ENCODE assay signal across 8 mouse cellular contexts in genomic region chr7:125772961-125773571, GRCm38 (mm10).
DNase-seq lines count a peak whose midpoint lies in the region; ATAC-seq lines count a peak whose summit lies in the region.

No protein-coding gene starts in this region.

- peak overlapping the region; percentile 55 for H3K27ac ChIP-seq in hindbrain, embryonic 12.5 days
- no peak overlapping the region for H3K27ac ChIP-seq in hindbrain, embryonic 11.5 days (ENCODE audit: low read depth, low read length)
- H3K27ac ChIP-seq in midbrain, embryonic 16.5 days (ENCODE audit: low read length), result peak overlapping the region; percentile 58
- no peak overlapping the region for H3K27ac ChIP-seq in kidney, embryonic 14.5 days (ENCODE audit: low read depth, low read length)

- H3K9ac ChIP-seq in hindbrain, embryonic 12.5 days, result no peak overlapping the region
- no peak overlapping the region for H3K9ac ChIP-seq in hindbrain, embryonic 11.5 days (ENCODE audit: low read depth, low read length)
- 0 out of 2 replicates have a peak overlapping the region, but pooled peaks have one; percentile 4 for H3K9ac ChIP-seq in midbrain, embryonic 16.5 days (ENCODE audit: low read depth, low read length)
- no peak overlapping the region for H3K9ac ChIP-seq in kidney, embryonic 14.5 days (ENCODE audit: low read depth, low read length)

- H3K36me3 ChIP-seq in hindbrain, embryonic 12.5 days, result peaks cover 4% of the 10 kb centered on the region; the same call in 1 of the 2 replicates
- H3K36me3 ChIP-seq in hindbrain, embryonic 11.5 days (ENCODE audit: control insufficient read depth, insufficient read depth, low read length), result no peaks in the 10 kb centered on the region
- peaks cover 6% of the 10 kb centered on the region; the same call in 1 of the 2 replicates for H3K36me3 ChIP-seq in midbrain, embryonic 16.5 days (ENCODE audit: control insufficient read depth, insufficient read depth, low read length)
- peaks cover 4% of the 10 kb centered on the region; the same call in 1 of the 2 replicates for H3K36me3 ChIP-seq in kidney, embryonic 14.5 days (ENCODE audit: control insufficient read depth, insufficient read depth, low read length)

- no peak for ATAC-seq in hindbrain, embryonic 12.5 days (ENCODE audit: low FRiP score)
- ATAC-seq in hindbrain, embryonic 11.5 days (ENCODE audit: low FRiP score), result no peak
- no peak for ATAC-seq in midbrain, embryonic 16.5 days
- ATAC-seq in kidney, embryonic 14.5 days (ENCODE audit: low FRiP score, low TSS enrichment), result no peak
- no peak for ATAC-seq in erythroid progenitor cell, adult 5-6 weeks (replicated peaks; ENCODE audit: low FRiP score, poor library complexity, severe bottlenecking)

- no peaks in the 10 kb centered on the region for H3K27me3 ChIP-seq in hindbrain, embryonic 12.5 days
- no peaks in the 10 kb centered on the region for H3K27me3 ChIP-seq in hindbrain, embryonic 11.5 days (ENCODE audit: control insufficient read depth, insufficient read depth, low read length)
- no peaks in the 10 kb centered on the region for H3K27me3 ChIP-seq in midbrain, embryonic 16.5 days (ENCODE audit: control insufficient read depth, insufficient read depth, low read depth, low read length)
- no peaks in the 10 kb centered on the region for H3K27me3 ChIP-seq in kidney, embryonic 14.5 days (ENCODE audit: control insufficient read depth, insufficient read depth, low read length)

- WGBS in hindbrain, embryonic 12.5 days, result 71% methylated on average over 13 of the region's 13 CpGs
- 79% methylated on average over 13 of the region's 13 CpGs for WGBS in hindbrain, embryonic 11.5 days
- 72% methylated on average over 13 of the region's 13 CpGs for WGBS in midbrain, embryonic 16.5 days
- 76% methylated on average over 13 of the region's 13 CpGs for WGBS in kidney, embryonic 14.5 days

- H3K4me1 ChIP-seq in hindbrain, embryonic 12.5 days, result peaks cover 7% of the 10 kb centered on the region; the same call in 1 of the 2 replicates
- H3K4me1 ChIP-seq in hindbrain, embryonic 11.5 days (replicated peaks; ENCODE audit: control insufficient read depth, insufficient read depth, low read length), result no peaks in the 10 kb centered on the region
- H3K4me1 ChIP-seq in midbrain, embryonic 16.5 days (ENCODE audit: control insufficient read depth, insufficient read depth, low read length), result 0 out of 2 replicates have a peak, but pooled peaks cover 2% of the 10 kb centered on the region
- no peaks in the 10 kb centered on the region for H3K4me1 ChIP-seq in kidney, embryonic 14.5 days (ENCODE audit: control insufficient read depth, insufficient read depth, low read length)

- no peaks in the 10 kb centered on the region for H3K9me3 ChIP-seq in hindbrain, embryonic 12.5 days (replicated peaks)
- no peaks in the 10 kb centered on the region for H3K9me3 ChIP-seq in hindbrain, embryonic 11.5 days (ENCODE audit: control insufficient read depth, low read length)
- no peaks in the 10 kb centered on the region for H3K9me3 ChIP-seq in midbrain, embryonic 16.5 days (replicated peaks; ENCODE audit: control insufficient read depth, low read length, poor library complexity, severe bottlenecking)
- no peaks in the 10 kb centered on the region for H3K9me3 ChIP-seq in kidney, embryonic 14.5 days (ENCODE audit: control insufficient read depth, low read length)

- no peak overlapping the region for H3K4me3 ChIP-seq in hindbrain, embryonic 12.5 days
- no peak overlapping the region for H3K4me3 ChIP-seq in hindbrain, embryonic 11.5 days (ENCODE audit: low read depth, low read length)
- H3K4me3 ChIP-seq in midbrain, embryonic 16.5 days (ENCODE audit: low read depth, low read length), result no peak overlapping the region
- no peak overlapping the region for H3K4me3 ChIP-seq in kidney, embryonic 14.5 days (ENCODE audit: low read length)

- H3K4me2 ChIP-seq in hindbrain, embryonic 12.5 days (replicated peaks), result no peak overlapping the region
- H3K4me2 ChIP-seq in hindbrain, embryonic 11.5 days (replicated peaks; ENCODE audit: low read depth, low read length), result no peak overlapping the region
- no peak overlapping the region for H3K4me2 ChIP-seq in midbrain, embryonic 16.5 days (ENCODE audit: low read length)
- H3K4me2 ChIP-seq in kidney, embryonic 14.5 days (replicated peaks; ENCODE audit: low read depth, low read length), result no peak overlapping the region

- no peak for DNase-seq in hindbrain, embryonic 11.5 days (ENCODE audit: low spot score)
- peak; percentile 73 to 79 for DNase-seq in cerebellum, postnatal 14 days
- DNase-seq in left cerebral cortex, adult 11 months (ENCODE audit: low spot score), result peak; percentile 21
- no peak for DNase-seq in retina, embryonic 14.5 days (ENCODE audit: low spot score)

Comparison
In these comparisons a context has a peak if more than half of its experiments do, and no peak if none do; other contexts are left out.
1. H3K27ac ChIP-seq: peak in hindbrain, embryonic 12.5 days (single experiment) and midbrain, embryonic 16.5 days (single experiment); none in hindbrain, embryonic 11.5 days (single experiment) and kidney, embryonic 14.5 days (single experiment).
2. DNase-seq: peak in cerebellum, postnatal 14 days (2 of 2) and left cerebral cortex, adult 11 months (single experiment); none in hindbrain, embryonic 11.5 days (single experiment) and retina, embryonic 14.5 days (single experiment).